Mouse (Mus musculus) gastrocnemius, postnatal 25 days (tissue): ENCODE results near the gene Ldlrad1. TPM values are rescaled to one million over a fixed set of nuclear protein-coding genes. Genes with fewer than 3 reads are reported as not detected.

ENCODE experiments used
- DNase-seq: peaks from one replicate; pipeline ENCODE4 v3.0.0; 2022
- long read RNA-seq, 2 experiments: library from polyadenylated mRNA; stranded (forward); transcript quantifications; one replicate each; pipeline ENCODE4 v2.0.0; 2021
- total RNA-seq, 2 experiments: library from RNA; stranded (reverse); gene quantifications; 1 replicate in 1 of 2; 2 replicates in 1 of 2; pipeline ENCODE4 v1.2.3; 2021

The Ldlrad1 gene
- not detected for total RNA-seq
- long read RNA-seq, experiment 1 = 0 reads
- long read RNA-seq, experiment 2 = 0 reads

DNA sequence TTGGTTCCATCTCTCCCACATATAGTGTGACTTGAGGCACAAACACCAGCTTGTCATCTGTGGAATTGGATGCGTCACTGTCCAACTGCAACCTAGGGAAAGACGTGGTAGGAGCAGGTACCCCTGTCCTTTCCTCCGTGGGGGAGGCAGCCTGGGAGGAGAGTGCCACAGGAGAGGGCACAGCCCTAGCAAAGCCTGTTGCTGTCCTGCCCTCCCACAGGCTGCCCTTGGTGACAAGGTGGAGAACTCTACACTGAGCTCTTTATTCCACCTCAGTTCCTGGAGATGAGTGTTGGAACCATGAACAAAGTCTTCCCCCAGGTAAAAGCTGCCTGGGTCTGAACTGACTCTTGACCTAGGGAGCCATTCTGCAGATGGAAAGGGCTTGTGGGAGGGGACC, at the start of gene Ldlrad1:
TSS of gene Ldlrad1 (plus strand) at position 301 of the 400 bp plus-strand sequence.
- DNase-seq = no peak

DNA sequence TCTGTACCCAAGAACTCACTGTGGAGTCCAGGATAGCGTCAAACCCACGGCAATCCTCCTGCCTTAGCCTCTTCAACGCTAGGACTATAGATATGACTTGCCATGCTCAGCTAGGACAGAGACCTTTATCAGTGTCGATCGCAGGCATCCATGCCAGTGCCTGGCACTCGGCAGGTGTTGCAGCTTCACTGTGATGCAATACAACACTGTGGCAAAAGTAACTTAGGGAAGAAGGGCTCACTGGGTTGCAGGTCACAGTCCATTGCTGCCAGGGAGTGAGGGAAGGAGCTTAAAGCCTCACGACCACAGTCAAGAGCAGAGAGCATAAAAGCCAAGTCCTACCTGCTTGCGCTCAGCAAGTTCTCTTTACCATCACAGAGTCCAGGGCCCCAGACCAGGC, 48.8 kb upstream of the Ldlrad1 start:
- no peak for DNase-seq

DNA sequence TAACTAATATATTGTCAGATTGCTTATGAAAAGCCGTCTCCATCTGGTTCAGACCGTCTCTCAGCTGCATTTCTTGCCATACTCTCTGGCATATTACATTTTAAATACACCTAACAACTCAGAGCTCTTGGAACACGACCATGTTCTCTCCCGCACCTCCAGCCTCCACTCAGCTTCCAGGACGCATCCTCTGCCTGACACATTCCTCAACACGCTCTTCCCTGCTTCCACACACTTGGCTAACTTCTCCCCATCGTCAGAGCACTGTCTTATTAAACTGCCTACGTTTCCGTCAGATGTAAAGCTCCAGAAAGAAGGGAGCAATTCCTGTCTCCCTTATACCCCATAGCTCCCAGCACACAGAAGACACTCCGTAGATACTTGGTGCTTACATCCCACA, 45.6 kb upstream of the Ldlrad1 start:
- DNase-seq = no peak

DNA sequence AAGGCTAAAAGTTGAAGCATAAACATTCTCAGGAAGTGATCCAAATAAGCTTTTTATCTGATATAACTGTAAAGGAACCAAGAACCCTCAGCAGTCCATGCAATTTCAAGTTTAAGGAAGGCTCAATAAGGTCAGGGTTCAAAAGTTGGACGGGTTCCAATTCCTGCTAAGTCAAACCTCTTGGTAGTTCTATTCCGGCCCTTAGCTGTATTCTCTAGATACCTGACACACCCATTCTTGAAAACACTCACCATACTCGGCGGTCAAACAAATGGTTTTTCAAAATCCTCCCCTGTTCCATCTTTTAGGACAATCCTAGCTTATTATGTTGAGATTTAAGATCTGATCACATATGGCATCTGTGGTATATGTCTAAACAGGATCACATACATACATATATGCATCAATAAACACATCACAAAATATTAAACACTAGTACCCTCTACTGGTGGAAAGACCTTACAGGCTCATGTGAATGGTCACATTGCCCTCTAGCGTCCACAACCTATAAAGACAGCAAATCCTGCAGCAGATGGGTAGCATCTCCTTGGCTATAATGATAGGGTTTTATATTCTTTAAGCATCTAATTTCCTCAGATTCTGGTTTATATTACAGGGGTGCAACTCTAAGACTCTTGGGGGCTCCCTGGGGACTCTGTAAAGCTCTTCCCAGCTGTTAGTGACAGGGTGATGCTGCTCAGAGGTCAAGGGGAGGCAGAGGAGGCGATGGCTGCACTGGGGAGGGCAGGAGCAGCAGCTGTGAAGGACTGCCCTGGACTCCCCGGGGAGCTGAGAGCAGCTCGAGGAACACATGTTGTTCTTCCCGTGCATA, 45.0 kb upstream of the Ldlrad1 start:
- DNase-seq = peak; percentile 33

DNA sequence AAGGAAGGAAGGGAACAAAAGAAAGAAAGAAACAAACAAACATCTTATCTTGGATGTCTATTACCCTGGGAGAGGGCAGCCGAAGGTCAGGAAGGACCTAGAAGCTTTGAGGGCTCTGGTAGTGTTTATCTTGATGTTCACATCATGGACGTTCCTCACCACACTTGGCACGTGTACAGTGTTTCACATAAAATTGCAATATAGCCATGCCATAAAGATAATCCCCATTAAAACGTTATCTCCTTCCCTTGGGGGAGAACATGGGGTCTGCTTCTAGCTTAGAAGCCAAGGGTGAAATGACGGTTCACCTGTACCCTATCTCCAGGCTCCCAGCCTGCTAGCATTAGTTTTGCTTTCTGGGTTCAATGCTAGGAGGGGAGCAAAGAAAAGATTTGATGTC, 42.3 kb upstream of the Ldlrad1 start:
- no peak for DNase-seq

DNA sequence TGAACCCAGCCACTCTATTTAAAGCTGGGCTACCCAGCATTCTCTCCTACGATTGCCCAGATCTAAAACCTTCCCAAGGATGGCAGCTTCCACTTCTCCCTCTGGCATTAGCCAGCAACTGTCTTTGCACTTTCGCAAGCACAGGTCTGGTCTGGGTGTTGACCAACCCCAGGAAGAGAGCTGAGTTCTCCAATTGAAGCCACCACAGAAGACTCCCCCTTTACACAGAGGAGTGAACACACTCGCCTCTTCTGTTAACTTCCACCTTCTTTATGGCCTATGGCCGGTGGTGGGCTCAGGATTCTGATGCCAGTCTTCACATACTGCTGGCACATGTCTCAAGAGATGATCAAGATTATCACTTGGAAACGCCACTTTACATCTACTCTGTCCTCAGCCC, 41.2 kb upstream of the Ldlrad1 start:
- DNase-seq = no peak

DNA sequence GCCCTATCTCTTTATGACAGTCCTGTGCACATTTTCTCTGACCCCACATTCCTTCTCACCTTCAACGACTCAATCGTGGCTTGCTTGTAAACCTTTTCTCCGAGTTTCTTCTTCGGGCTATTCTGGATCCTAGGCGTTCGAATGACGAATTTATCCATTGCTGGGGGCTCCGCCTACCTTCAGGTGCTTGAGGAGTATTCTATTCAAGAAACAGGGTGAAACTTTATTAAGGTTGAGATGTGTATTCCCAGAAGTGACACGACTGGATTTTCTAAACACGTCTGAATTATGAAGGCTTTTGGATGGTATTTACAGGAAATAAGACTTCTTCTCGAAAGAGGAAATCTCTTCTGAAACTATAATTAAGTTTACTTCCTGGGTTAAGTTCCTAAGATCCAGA, 31.5 kb upstream of the Ldlrad1 start:
- DNase-seq = no peak

DNA sequence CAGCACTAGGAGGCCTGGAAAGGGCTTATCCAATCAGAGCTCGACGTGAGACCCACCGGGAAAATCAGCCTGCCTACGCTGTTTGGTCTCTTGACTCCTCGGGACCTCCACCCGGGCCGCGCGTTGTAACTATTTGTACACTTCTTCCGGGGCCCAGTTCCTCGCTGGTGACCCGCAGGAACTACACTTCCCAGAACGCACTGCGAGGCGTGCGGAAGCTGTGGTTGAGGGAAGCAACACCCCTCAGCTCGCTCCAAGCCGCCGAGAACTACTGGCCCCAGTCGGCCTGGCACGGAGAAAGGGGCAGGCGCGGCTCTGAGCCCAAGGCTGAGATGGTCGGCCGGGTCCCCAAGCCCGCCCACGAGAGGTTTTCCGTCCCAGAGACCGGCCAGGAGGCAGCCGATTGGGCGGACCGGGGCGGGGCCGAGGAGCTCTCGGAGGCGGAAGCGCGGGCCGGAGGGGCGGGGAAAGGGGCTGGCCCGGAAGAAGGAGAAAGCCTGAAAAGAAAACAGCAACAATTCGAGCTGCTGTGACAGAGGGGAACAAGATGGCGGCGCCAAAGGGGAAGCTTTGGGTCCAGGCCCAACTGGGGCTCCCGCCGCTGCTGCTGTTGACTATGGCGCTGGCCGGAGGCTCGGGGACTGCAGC, 30.7 kb upstream of the Ldlrad1 start, which contains the start of gene Tmem59:
TSS of gene Tmem59 (plus strand) at position 218 of the 648 bp plus-strand sequence.
- peak; percentile 99 for DNase-seq

DNA sequence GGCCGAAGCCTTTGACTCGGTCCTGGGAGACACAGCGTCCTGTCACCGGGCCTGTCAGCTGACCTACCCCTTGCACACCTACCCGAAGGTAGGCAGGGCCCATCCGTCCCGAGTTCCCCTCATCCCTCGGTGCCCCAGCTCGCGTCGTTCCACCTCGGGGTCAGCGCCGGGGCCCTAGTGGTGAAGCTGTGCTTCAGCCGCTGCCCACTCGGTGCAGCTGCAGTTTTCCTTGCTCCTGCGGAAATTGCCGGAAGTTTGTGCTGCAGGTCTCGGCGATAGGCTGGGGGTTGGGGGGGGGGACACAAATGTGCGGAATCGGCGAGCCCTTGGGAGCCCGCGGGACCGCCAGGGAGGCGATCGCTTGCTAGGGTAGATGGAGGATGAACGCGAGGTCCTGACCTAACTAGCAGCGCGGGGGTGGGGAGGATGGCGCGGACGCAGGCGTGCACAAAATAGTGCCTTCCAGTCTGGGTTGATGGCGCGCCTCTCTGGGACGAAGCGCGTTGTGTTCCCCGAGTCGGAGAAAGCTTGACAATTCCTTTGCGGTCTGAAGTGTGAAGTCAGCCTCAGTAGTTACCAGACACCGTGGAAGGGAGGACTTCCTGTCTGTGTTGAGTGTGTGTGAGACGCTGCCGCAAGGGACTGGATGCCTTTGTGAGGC, 30.0 kb upstream of the Ldlrad1 start, which contains the start of gene Tceanc2:
TSS of gene Tceanc2 (minus strand) at position 287 of the 661 bp plus-strand sequence.
- DNase-seq = peak; percentile 39

DNA sequence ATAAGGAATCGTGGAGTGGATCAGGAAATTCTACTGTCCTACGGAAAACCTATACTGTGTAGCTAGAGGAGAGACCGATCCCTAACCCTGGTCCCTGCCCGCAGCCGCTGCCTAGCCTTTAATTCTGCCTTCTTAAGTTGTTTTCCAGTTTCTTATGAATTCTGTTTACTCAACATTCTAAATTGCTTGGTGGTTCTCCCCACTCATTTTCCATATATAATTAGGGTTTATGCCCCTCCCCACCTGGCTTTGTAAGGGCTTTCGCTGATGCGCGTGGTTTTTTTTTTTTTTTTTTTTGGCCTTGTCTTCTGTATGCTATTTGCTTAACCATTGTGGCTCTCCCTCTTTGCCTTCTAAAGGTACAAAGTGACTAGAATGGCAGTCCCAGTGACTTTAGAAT, 29.4 kb upstream of the Ldlrad1 start:
- no peak for DNase-seq

DNA sequence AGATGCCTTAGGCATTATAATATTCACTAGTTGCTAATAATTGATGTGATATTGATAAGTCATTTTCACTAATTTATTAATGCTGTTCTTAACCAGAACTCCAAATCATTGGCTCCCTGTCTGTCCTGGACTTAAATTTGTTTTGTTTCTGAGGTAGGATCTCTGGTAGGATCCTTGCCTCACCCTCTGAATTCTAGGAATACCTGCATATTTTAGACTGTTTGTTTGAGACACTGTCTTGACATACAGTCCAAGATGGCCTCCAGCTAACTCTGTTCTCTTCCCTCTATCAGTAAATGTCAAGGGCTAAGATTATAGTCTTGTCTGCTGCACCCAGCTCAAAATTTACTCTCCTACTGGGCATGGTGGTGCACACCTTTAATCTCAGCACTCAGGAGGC, 28.2 kb upstream of the Ldlrad1 start:
- DNase-seq = no peak

DNA sequence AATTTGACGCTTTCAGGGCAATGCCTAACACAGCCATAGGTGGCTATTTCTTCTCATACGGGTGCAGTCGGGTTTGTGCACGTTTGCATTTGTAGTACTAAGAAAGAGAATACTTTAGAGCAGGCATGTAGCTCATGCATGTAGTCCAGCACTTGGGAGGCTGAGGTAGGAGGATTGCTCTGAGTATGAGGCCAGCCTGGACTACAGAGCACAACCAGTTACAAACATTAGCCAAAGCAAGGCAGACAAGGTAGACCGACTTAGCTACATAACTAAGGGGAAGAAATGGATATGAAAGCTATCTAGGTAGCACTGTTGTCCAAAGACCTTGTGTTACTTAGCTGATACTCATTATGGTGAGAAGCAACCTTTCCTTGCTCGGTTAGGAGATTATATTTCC, 27.1 kb upstream of the Ldlrad1 start:
- no peak for DNase-seq

DNA sequence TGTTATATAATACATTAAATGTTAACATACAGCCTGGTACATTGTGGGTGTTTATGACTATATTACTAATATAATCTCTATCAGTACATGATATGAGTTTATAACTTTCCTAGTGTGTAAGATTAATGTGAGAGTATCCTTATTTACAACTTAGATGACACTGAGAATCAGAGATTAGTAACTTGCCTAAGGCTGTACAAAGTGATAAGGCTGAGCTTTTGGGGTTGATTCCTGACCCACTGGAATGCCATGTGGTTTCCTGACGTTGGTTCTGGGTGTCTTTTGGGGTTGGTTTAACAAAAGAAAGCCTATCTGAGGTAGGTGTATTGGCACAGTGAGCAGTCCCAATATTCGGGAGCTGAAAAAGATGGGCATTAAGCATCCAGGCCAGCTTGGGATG, 26.2 kb upstream of the Ldlrad1 start:
- DNase-seq = no peak

DNA sequence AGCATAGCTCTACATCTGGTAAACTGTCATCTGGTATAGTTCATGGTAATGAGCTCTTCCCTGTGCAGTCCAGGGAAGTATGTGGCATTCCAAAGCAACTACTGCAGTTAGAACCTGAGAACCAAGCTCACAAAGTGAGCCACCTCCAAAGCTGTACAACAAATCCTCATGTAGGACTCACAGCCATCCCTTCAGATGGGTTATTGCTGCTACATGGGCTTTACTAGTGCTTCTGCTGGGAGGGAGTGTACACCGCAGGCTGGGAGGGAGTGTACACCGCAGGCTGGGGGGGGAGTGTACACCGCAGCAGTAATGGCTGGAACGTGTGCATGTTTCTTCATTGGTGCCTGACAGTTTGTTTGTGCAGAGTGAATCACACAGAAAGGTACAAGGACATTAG, 25.8 kb upstream of the Ldlrad1 start:
- no peak for DNase-seq

DNA sequence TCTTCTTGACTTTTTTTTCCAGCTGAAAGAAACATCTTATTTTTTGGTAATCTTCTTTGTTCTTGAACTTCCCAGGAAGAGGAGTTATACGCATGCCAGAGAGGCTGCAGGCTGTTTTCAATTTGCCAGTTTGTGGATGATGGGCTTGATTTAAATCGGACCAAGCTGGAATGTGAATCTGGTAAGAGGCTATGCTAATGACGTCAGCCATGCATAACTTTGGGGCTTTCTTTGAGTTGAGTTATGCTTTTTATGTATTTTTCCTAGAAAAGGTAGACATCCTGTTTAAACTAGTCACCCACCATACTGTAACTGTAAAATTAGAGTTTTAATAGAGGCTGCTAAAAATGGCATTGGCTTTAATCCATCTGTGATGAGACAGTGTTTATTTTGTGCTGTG, 23.3 kb upstream of the Ldlrad1 start:
- no peak for DNase-seq

DNA sequence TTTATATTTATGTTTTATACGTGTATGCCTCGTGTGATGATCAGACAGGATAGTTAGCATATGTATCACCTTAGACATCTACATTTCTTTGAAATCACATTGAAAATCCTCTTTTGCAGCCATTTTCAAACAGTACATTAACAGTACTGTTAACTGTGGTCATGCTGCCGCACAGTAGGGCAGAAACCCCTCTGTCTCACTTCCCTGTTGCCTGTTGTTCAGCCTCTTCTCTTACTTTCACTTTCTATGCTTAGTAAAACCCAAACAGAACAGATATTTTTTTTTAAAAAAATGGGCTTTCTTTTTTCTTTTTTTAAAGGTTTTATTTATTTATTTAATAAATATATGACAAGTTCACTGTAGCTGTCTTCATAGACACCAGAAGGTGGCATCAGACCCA, 15.1 kb upstream of the Ldlrad1 start:
- no peak for DNase-seq

DNA sequence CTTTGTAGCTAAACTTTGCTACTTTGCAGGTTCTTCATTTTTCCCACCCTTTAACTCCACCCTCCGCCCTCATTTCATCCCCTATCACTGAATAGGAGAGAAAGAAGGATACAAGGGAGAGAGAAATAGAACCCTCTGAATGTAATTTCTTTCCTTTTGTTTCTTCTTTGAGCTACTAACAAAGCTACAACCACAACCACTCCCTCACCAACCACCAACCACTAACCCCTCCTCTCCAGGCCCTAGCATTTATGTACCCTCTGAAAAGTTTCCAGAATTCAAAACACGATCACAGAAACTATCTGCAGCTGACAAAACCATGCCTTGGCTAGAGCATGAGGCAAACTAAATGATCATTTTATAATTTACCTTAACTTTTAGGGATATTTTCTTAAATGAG, 12.5 kb upstream of the Ldlrad1 start:
- DNase-seq = no peak

DNA sequence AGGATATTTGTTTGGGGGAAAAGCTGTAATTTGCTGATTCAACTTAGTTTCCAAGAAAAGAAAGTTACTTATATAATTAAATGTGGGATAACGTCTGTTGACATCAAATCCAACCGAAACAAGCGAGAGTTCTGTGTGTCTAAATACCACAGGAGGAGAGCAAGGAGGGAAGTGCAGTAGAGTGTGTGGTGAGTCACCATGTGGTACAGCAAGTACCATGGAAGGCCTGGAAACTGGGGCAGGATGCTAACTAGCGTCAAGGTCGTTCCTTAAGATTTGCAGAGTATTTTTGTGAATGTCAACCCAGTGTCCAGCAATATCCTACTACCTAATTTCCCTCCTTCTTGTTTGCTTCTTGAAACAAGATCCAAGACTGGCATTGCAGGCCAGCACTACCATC, 10.9 kb upstream of the Ldlrad1 start:
- DNase-seq = no peak

DNA sequence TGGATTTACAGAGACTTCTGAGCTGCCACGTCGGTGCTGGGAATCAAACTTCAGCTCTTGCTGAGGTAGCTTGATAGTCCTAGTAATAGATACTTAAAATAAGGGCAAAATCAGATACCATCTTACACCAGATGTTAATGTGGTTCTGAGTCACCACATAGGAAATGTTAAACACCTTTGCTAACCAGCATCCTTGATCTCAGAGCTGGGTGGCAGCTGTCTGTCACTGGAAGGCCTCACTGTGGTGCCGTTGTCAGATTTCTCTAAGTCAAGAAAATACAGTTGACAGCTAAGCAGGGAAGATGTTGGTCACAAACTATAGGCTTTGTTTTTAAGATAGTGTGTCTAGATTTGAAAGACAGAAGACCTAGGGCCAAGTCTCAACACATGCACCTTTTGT, 7.2 kb upstream of the Ldlrad1 start:
- DNase-seq = no peak

DNA sequence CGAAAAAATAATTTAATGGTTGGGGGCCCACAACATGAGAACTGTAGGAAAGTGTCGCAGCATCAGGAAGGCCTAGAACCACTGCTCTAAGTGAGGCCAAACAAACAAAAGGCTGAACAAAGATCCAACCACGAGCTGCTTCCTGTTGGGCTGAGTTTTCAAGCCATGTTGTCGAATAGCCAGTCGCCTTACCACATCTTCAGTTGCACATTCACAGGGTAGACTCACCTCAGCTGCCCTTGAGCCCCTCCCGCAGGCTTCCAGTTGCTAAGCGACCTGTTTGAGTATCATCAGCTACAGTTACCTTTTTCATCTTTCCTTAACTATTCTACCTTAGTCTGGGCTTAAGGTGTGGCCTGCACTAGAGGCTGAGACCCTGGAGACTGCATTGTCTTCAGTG, 6.0 kb upstream of the Ldlrad1 start:
- DNase-seq = no peak

DNA sequence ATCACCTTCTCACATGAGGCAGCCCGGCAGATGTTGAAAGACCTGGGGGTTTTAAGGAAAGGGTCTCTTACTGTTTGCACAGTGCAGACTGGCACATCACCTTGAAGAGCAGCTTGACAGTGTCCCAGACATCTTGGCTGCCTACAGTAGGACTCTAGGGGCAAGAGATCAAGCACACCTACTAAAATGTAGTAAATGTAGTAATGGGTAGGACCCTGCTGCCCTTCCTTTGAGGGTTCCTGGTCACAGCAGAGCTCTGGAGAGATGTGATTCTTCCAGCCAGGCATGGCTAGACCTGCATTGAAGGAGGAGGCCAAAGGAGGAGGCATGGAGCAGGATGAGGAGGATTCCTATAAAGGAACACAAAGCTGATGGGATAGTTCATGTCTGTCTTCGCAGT, 2.0 kb upstream of the Ldlrad1 start:
- no peak for DNase-seq

DNA sequence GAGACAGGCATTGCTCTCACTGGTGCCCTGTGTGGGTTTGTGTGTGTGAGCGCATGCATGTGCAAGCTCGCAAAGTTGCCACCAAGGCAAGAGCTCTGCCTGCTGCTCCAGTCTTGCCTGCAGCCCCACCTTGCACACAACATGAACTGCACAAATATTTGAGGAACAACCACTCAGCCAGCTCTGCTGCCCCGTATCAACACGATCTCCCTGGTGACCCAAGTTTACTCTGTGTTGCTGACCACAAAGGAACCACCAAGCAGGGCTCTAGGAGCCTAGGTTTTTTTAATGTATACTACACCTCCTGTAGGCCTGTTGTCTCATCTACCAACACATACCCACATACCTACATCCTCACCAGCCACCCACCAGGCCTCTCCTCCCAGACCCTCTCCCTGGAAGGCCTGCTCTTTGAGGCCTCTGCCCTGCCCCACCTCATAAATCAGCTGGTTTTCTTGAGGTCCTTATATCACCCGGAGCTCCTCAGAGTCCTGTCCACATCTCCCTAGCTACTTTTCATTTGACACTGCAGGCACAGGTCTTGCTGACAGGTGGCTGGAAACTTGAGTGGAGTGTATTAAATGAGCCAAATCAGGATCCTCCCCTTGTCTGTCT, 1.6 kb downstream of the Ldlrad1 start:
- DNase-seq = no peak

DNA sequence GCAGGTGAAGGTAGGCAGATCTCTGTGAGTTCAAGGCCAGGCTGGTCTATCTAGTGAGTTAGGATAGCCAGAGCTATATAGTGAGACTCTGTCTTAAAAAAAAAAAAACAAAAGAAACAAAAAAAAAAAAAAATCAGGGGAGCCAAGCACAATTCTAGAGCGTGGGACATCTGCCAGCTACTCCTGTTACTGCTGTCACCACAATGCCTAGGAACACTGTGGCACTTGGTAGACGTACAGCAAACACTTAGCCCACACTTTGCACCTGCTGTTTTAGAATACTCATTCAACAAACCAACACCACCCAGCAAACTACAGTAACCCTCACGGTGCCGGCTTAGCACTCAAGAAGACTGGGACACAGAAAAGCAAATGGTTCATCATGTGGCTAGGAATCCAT, 2.5 kb downstream of the Ldlrad1 start:
- DNase-seq = no peak
